Mouse (Mus musculus): ENCODE results near the gene Fbxo28. TPM values are rescaled to one million over a fixed set of nuclear protein-coding genes. Genes with fewer than 3 reads are reported as not detected.
A peak's percentile ranks its signal among the peaks of the same experiment; 100 is the strongest.

Gene Fbxo28
- polyA plus RNA-seq, 1 experiment from 2014 or later, result 19.0 TPM

DNA sequence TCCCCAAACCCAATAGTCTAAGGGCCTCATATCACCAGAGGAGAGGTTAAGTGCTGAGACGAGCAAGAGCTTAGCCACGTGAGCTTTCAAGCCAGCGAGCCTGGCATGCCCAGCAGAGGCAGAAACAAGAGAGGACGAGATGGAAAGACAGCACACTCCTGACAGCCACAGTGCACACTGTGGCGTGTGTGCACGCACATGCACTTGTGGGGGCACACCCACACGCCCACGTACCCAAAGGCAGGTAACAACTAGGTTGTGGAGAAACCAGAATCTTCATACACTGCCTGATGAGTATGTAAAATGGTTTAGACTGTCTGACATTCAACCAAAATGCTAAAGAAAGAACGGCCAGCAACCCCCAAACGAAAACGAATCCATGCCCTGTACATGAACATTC, 60.9 kb downstream of the Fbxo28 start:
- Histone ChIP-seq H3K36me3 (peaks cover 38% of the 10 kb centered on the region), H3K4me3 (peak overlapping the region; percentile 91), H3K27me3 (ENCODE audit: insufficient read depth, poor library complexity, severe bottlenecking) (0 out of 2 replicates have a peak, but pooled peaks cover 4% of the 10 kb centered on the region), H3K9me3 (no peaks in the 10 kb centered on the region), H3K4me1 (peaks cover 29% of the 10 kb centered on the region), H3K27ac (peak overlapping the region; percentile 95)
- 39% methylated on average over 11 of the region's 11 CpGs for WGBS
- no peak for DNase-seq (ENCODE audit: low spot score)

DNA sequence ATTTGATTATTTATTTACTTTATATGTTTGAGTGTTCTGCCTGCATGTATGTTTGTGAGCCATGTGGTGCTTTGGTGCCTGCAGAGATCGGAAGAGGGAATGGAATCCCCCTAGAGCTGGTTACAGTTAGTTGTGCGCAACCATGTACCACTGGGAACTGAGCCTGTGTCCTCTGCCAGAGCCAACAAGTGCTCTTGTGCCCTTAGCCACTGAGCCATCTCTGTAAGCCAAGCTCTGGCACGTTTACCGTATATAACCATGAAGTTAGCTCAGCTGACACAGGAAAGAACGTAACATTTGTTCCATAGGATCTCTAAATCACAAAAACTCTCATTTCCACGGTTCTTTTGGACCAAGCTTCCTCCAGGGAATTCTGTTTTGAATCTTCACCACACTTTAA, 61.4 kb downstream of the Fbxo28 start:
- H3K4me3 ChIP-seq, result peak overlapping the region; percentile 91
- H3K36me3 ChIP-seq, result peaks cover 43% of the 10 kb centered on the region
- no peaks in the 10 kb centered on the region for H3K9me3 ChIP-seq
- no peak overlapping the region for H3K27ac ChIP-seq
- H3K27me3 ChIP-seq (ENCODE audit: insufficient read depth, poor library complexity, severe bottlenecking), result 0 out of 2 replicates have a peak, but pooled peaks cover 4% of the 10 kb centered on the region
- WGBS, result 82% methylated on average over 6 of the region's 6 CpGs
- no peak for DNase-seq (ENCODE audit: low spot score)
- H3K4me1 ChIP-seq, result peaks cover 33% of the 10 kb centered on the region

DNA sequence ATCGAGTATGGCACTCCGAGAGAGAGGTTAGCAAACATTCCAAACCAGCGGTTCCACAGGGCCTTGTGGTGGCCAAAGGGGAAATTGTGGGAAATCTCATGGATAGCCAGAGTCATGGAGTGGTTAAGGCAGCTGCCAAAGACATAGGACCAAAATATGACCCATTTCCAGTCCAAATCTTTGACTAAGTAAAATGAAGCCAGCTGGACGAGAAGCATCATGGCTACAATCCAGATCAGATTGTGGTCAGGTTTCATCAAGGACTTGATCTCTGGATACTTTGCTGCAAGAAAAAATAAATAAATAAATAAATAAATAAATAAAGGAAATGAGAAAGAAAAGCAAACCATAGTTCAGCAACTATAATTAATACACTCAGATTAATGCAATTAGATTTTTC, 62.0 kb downstream of the Fbxo28 start:
- DNase-seq (ENCODE audit: low spot score), result no peak
- 0 out of 2 replicates have a peak, but pooled peaks cover 4% of the 10 kb centered on the region for H3K27me3 ChIP-seq (ENCODE audit: insufficient read depth, poor library complexity, severe bottlenecking)
- H3K4me1 ChIP-seq, result peaks cover 33% of the 10 kb centered on the region
- no peak overlapping the region for H3K27ac ChIP-seq
- no peaks in the 10 kb centered on the region for H3K9me3 ChIP-seq
- peaks cover 48% of the 10 kb centered on the region for H3K36me3 ChIP-seq
- no peak overlapping the region for H3K4me3 ChIP-seq
- 89% methylated on average over 4 of the region's 4 CpGs for WGBS

DNA sequence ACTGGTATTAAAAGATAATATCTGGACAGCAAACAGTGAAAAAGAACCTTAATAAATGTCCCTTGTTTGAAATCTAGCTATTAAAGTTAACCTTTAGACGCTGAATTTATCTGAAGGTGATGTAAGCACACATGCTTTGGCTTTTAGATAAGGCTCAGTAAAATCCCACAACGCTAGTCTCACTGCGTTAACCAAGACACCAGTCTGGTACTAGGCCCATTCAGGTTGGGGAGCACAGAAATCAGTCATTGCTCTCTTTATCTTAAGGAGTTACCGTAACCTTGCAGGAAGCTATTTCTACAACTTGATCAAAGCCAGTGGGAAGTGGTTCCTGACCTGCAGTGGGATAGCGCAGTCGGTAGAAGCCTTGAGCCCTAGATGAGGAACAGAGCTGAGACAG, 66.3 kb downstream of the Fbxo28 start:
- DNase-seq (ENCODE audit: low spot score), result no peak

DNA sequence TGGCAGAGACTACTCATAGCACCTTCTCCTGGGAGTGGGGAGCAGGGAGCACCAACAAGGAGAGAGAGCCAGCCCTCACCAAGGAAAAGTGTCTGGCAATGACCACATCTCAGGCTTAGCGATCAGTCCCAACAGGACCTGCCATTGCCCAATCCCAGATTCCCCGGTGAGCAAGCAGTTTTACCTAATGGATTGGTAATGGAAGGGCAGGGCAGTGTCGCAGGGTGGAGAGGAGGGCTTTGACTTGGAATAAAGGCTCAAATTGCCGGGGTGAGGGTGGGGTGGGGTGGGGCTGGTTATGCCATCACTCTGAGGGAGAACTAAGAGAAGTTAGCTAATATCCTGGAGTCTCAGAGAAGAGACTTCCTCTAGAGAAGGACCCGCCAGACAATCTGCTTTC, 69.8 kb downstream of the Fbxo28 start:
- no peak overlapping the region for H3K27ac ChIP-seq
- no peaks in the 10 kb centered on the region for H3K9me3 ChIP-seq
- no peak for DNase-seq (ENCODE audit: low spot score)
- H3K27me3 ChIP-seq (ENCODE audit: insufficient read depth, poor library complexity, severe bottlenecking), result no peaks in the 10 kb centered on the region
- WGBS, result 76% methylated on average over 5 of the region's 5 CpGs
- no peak overlapping the region for H3K4me3 ChIP-seq
- 0 out of 2 replicates have a peak, but pooled peaks cover 7% of the 10 kb centered on the region for H3K4me1 ChIP-seq
- peaks cover 44% of the 10 kb centered on the region for H3K36me3 ChIP-seq

More for the DNA sequence above, 66.3 kb downstream of the Fbxo28 start:
- Histone ChIP-seq H3K36me3 (peaks cover 72% of the 10 kb centered on the region), H3K4me3 (no peak overlapping the region), H3K9me3 (no peaks in the 10 kb centered on the region), H3K27me3 (ENCODE audit: insufficient read depth, poor library complexity, severe bottlenecking) (no peaks in the 10 kb centered on the region), H3K4me1 (peaks cover 10% of the 10 kb centered on the region), H3K27ac (no peak overlapping the region)
- 71% methylated on average over 6 of the region's 6 CpGs for WGBS

DNA sequence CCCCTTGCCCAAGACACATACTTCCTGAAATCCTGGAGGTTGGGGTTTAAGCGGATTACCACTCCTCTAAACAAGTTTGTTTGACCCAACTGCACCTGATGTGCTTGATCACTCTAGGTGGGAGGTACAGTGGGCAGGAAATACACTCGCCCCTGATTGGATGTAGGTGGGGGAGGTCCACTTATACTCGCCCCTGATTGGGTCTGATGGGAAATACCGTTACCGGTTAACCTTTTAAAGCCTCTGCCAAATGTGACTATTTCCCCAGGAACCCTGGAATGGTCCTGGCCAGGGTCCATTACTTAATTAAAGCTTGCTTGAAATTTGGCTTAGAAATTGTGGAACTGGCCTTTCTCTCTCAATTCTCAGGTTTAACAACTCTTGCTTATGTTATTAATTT, 70.3 kb downstream of the Fbxo28 start:
- Histone ChIP-seq H3K4me1 (0 out of 2 replicates have a peak, but pooled peaks cover 7% of the 10 kb centered on the region), H3K27ac (no peak overlapping the region), H3K4me3 (no peak overlapping the region), H3K9me3 (no peaks in the 10 kb centered on the region), H3K36me3 (peaks cover 39% of the 10 kb centered on the region), H3K27me3 (ENCODE audit: insufficient read depth, poor library complexity, severe bottlenecking) (no peaks in the 10 kb centered on the region)
- WGBS, result 84% methylated on average over 5 of the region's 5 CpGs
- no peak for DNase-seq (ENCODE audit: low spot score)

DNA sequence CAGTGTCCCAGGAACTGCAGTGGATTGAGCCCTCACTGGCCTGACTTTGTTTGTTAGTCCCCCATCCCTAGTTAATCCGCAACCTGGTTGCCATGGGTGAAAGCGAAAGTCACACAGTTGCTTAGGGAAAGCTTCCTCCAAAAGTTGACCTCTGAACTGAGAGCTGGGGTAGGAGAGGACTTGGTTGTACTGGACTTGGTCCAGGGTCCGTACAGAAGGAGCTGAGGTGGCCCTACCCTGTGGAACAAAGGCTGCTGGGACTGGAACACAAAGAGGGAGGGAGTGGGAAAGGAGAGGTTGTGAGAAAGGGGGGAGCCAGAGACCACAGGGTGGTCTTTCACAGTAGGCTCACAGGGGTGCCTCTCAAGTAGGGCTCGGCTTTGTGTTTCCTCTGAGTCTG, 73.1 kb downstream of the Fbxo28 start:
- Histone ChIP-seq H3K27me3 (ENCODE audit: insufficient read depth, poor library complexity, severe bottlenecking) (no peaks in the 10 kb centered on the region), H3K36me3 (peaks cover 13% of the 10 kb centered on the region; the same call in 1 of the 2 replicates), H3K9me3 (no peaks in the 10 kb centered on the region), H3K27ac (no peak overlapping the region), H3K4me1 (no peaks in the 10 kb centered on the region), H3K4me3 (no peak overlapping the region)
- no peak for DNase-seq (ENCODE audit: low spot score)
- 70% methylated on average over 4 of the region's 4 CpGs for WGBS

DNA sequence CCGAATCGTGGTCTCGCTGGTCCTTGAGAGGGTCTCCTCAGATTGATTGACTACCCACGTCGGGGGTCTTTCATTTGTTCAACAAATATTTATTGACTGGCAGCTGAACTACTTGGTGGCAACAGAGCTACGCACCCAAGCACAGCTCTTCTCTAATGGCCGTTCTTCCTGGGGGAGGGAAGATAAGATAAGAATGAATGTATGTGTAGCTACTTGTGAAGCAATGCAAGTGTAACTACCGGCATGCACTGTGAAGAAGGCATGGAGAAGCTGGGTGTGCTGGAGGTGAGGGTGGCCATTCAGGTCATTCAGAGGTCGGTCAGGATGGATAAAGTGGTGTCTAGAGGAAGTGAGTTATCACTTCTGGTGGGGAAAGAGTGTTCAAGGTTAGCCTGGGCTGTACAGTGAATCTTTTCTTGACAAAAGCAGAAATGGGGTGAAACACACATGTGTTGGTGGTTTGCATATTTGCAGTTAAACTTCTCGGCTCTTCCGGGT, 75.4 kb downstream of the Fbxo28 start:
- Histone ChIP-seq H3K27me3 (ENCODE audit: insufficient read depth, poor library complexity, severe bottlenecking) (no peaks in the 10 kb centered on the region), H3K4me1 (no peaks in the 10 kb centered on the region), H3K9me3 (no peaks in the 10 kb centered on the region), H3K27ac (no peak overlapping the region), H3K36me3 (no peaks in the 10 kb centered on the region), H3K4me3 (no peak overlapping the region)
- no peak for DNase-seq (ENCODE audit: low spot score)
- WGBS, result 73% methylated on average over 11 of the region's 11 CpGs

Other genes with a start within 250 kb of the Fbxo28 start
- gene Srp9, start 216.9 kb downstream of the Fbxo28 start, polyA plus RNA-seq (2016; fragmentation: Nextera tagmentation; extraction: Ambion mirVana), result 121 and 128 TPM in 2 replicates
- not detected in 2 replicates for gene Vmn1r1, start 177.1 kb downstream of the Fbxo28 start, polyA plus RNA-seq (2016; fragmentation: Nextera tagmentation; extraction: Ambion mirVana)
- gene Degs1, start 58.8 kb downstream of the Fbxo28 start, polyA plus RNA-seq (2016; fragmentation: Nextera tagmentation; extraction: Ambion mirVana), result 156 and 164 TPM in 2 replicates
- gene Trp53bp2, start 67.5 kb upstream of the Fbxo28 start, polyA plus RNA-seq (2016; fragmentation: Nextera tagmentation; extraction: Ambion mirVana), result 17.3 and 23.4 TPM in 2 replicates
- gene Capn2, start 176.0 kb upstream of the Fbxo28 start, polyA plus RNA-seq (2016; fragmentation: Nextera tagmentation; extraction: Ambion mirVana), result 96.0 and 107 TPM in 2 replicates
- 0.05 TPM in 1 of 2 replicates, not detected in the other for gene Capn8, start 223.4 kb upstream of the Fbxo28 start, polyA plus RNA-seq (2016; fragmentation: Nextera tagmentation; extraction: Ambion mirVana)